In the genomic region with DNA sequence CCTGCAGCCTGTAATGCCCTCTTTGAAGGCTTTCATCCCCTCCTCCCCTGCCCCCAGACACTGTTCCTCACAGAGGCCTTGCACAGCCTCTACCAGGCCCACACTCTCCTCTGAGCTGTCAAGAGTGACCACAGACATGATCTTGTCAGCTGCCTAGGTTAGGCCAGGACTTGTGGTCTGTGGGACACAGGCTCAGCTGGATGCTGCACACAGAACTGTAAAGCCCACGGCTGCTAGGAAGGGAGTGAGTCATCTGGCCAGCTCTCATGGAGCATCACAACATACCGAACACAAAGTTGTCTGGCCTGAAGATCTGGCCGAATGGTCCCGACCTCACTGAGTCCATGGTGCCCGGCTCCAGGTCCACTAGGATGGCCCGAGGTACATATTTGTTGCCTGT, we compare ENCODE assay signal across 1 mouse cellular context.
TF ChIP-seq lines count a peak whose summit lies in the region.

No protein-coding gene starts in this region.

TF ChIP-seq in C2C12, 6 proteins besides CTCF, POLR2A, EP300 and RAD21:
- TF ChIP-seq MYOD1 (IDR thresholded peaks at IDR 0.05; ENCODE audit: control insufficient read depth, insufficient read length, low read depth) = peak; percentile 76
